Mouse (Mus musculus) bone marrow, adult 2 months (tissue): ENCODE results near the gene Srsf11. TPM values are rescaled to one million over a fixed set of nuclear protein-coding genes. Genes with fewer than 3 reads are reported as not detected.
A peak's percentile ranks its signal among the peaks of the same experiment; 100 is the strongest.

Experiments
- H3K27ac ChIP-seq: fragments of 200-500 bp; 2 replicates; pipeline ENCODE4 v1.5.1; 2012; ENCODE audit warnings: low read depth, mild to moderate bottlenecking, control low read depth, inconsistent platforms, low read length; ENCODE audit not compliant: control insufficient read depth, poor library complexity, insufficient read depth
- H3K4me1 ChIP-seq: fragments of 200-500 bp; 2 replicates; pipeline ENCODE4 v1.6.1; 2011; ENCODE audit warnings: low read length; ENCODE audit not compliant: control insufficient read depth, insufficient read depth
- H3K4me3 ChIP-seq: fragments of 200-500 bp; replicated peaks from 2 replicates; pipeline ENCODE3; 2011; ENCODE audit warnings: mild to moderate bottlenecking, low read depth, low read length, control low read depth; ENCODE audit not compliant: control insufficient read depth
- CTCF ChIP-seq: fragments of 200-500 bp; IDR thresholded peaks from 2 replicates; pipeline ENCODE4 v1.5.1; 2011; ENCODE audit warnings: low read length, control low read depth; ENCODE audit not compliant: control insufficient read depth, insufficient read depth
- POLR2A ChIP-seq: fragments of 200-500 bp; IDR thresholded peaks from 2 replicates; pipeline ENCODE4 v1.6.1; 2011; ENCODE audit warnings: low read depth, mild to moderate bottlenecking, control low read depth, low read length, borderline replicate concordance; ENCODE audit not compliant: control insufficient read depth
- WGBS: fragments of 180-500 bp; shearing (Covaris S2); methylation state at CpG from one replicate; pipeline ENCODE4 v1.1.7; 2018; 5-methylcytosine and 5-hydroxymethylcytosine counted together
- polyA plus RNA-seq: library from polyadenylated mRNA; stranded (reverse); fragments of >200 nt; gene quantifications from 2 replicates; pipeline ENCODE4 v1.2.4, GENCODE M21; 2011; ENCODE audit warnings: low replicate concordance; ENCODE audit not compliant: missing spikeins, insufficient read depth, insufficient read length

The Srsf11 gene
- polyA plus RNA-seq, 1 experiment, result 164 TPM

GRCm38 (mm10) chr3:158060621-158061291 lies 24.3 kb upstream of the Srsf11 start:
- no peak overlapping the region for H3K27ac ChIP-seq
- TF ChIP-seq CTCF, result no peak
- TF ChIP-seq POLR2A, result no peak
- WGBS, result 79% methylated on average over 2 of the region's 2 CpGs
- H3K4me3 ChIP-seq, result no peak overlapping the region
- H3K4me1 ChIP-seq, result no peaks in the 10 kb centered on the region; the same call in 1 of the 2 replicates

GRCm38 (mm10) chr3:158049508-158049907 lies 13.1 kb upstream of the Srsf11 start:
- TF ChIP-seq POLR2A (no peak), CTCF (no peak)
- no peaks in the 10 kb centered on the region for H3K4me1 ChIP-seq
- H3K27ac ChIP-seq, result no peak overlapping the region
- WGBS, result 87% methylated on average over 2 of the region's 2 CpGs
- H3K4me3 ChIP-seq, result no peak overlapping the region

DNA sequence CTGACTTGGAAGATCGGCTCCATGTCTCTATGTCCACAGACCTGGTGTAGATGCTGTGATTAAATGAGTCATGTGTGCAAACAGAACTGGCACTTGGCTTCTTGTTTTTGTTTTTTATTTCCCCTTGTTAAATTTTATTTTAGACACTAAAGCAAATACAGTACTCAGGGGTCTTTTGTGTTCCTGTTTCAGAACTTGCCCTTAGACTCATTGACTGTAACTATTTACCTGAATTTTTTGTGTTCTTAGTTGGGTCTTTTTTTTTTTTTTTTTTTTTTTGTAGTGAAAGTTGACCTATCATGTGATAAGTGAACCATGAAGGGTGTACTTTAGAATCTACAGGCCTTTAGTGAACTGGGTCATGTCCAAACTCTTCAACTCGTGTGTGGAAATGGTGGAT lies 4.3 kb upstream of the Srsf11 start:
- Histone ChIP-seq H3K4me3 (no peak overlapping the region), H3K4me1 (no peaks in the 10 kb centered on the region), H3K27ac (no peak overlapping the region)
- WGBS, result 71% methylated on average over 2 of the region's 2 CpGs
- no peak for TF ChIP-seq POLR2A
- TF ChIP-seq CTCF, result no peak

DNA sequence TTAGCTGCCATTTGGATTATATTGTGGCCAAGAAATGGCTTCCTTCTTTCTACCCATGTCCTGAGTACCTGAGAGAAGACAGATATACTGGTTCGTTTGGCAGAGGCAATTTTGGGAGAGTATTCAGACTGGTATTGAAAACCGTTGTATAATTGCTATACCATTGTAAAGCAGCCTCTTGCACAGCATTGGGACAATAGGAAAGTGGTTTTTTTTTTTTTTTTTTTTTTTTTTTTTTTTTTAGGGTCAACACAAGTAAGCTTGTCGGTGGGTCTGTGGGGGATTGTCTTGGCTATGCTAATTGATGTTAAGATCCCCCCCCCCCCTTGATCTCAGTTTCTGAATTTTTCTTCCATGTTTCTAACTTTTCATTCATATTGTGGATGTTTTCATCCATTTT lies 1.7 kb upstream of the Srsf11 start:
- Histone ChIP-seq H3K4me1 (no peaks in the 10 kb centered on the region), H3K4me3 (no peak overlapping the region), H3K27ac (no peak overlapping the region)
- TF ChIP-seq POLR2A (no peak), CTCF (no peak)
- 81% methylated on average over 3 of the region's 3 CpGs for WGBS

- no peaks in the 10 kb centered on the region for H3K4me1 ChIP-seq
- 2% methylated on average over 11 of the region's 11 CpGs for WGBS
- TF ChIP-seq POLR2A, result no peak
- TF ChIP-seq CTCF, result no peak
- H3K27ac ChIP-seq, result peak overlapping the region; percentile 87
- peak overlapping the region; percentile 85 for H3K4me3 ChIP-seq
Observed at GRCm38 (mm10) chr3:158035866-158036265, 573 bp downstream of the Srsf11 start.

GRCm38 (mm10) chr3:158032106-158032505 lies 4.3 kb downstream of the Srsf11 start:
- 5% methylated on average over 4 of the region's 4 CpGs for WGBS
- TF ChIP-seq POLR2A (no peak), CTCF (no peak)
- Histone ChIP-seq H3K4me3 (peak overlapping the region; percentile 99), H3K4me1 (no peaks in the 10 kb centered on the region), H3K27ac (no peak overlapping the region)

DNA sequence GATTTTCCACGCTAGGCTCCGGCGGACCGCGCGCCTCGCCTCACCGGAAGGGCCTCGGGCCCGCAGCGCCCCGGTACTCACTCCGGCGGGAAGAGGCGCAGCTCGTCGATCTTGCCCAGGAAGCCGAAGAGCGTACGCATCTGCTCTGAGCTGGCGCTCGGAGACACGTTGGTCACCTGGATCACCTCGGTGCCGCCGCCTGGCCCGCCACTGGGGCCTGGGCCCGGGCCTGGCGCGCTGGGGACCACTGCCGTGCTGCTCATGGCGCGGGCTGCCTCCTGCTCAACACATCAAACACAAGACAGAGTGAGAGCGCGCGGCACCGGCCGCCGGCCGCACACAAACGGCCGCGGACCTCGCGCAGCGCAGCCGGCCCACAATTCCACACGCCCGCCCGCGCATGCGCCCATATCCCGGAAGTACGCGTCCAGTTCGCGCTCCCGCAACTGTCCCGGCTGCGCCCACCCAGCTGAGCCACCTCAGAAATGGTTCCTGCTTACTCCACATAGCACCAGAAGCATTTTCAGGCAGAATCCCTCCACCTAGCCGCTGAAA lies 5.0 kb downstream of the Srsf11 start:
- H3K4me1 ChIP-seq, result no peaks in the 10 kb centered on the region
- no peak for TF ChIP-seq CTCF
- TF ChIP-seq POLR2A, result peak; percentile 82; the same call in 1 of the 2 replicates
- peak overlapping the region; percentile 99 for H3K4me3 ChIP-seq
- WGBS, result under 1% methylated on average over 55 of the region's 61 CpGs
- peak overlapping the region; percentile 98 for H3K27ac ChIP-seq

- TF ChIP-seq POLR2A (no peak), CTCF (no peak)
- H3K27ac ChIP-seq, result no peak overlapping the region
- 64% methylated on average over 1 of the region's 1 CpGs for WGBS
- no peak overlapping the region for H3K4me3 ChIP-seq
- H3K4me1 ChIP-seq, result no peaks in the 10 kb centered on the region
Observed at GRCm38 (mm10) chr3:158009762-158010320, 26.6 kb downstream of the Srsf11 start.
